Mouse (Mus musculus): Measurements from ENCODE around the gene Apex1. TPM values are rescaled to one million over a fixed set of nuclear protein-coding genes. Genes with fewer than 3 reads are reported as not detected.
"Not testable (repeated sequence)": the region's sequence is repeated elsewhere in the genome, so short reads cannot be mapped to it uniquely, and the experiment has no call there.

The Apex1 gene
- total RNA-seq, 2 experiments from 2014 or later = 29.1 to 29.2 TPM

DNA sequence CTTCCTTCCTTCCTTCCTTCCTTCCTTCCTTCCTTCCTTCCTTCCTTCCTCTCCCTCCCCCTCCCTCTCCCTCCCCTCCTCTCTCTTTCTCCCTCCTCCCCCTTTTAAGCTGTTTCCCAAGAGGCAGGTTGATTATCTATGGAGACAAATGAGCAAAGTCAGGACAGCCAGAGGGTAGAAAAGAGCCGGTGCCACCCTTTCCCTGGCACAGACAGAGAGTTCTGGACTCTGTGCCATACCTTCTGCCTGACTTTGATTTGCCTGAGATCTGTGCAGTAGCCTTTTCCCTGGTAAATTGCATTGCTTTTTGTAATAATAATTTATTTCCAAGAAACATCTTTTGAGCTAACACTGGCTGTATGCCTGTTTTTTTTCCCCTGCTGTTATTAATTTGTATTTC is 44.3 kb downstream of the Apex1 start:
- DNase-seq (ENCODE audit: low spot score) = no peak

GRCm38 (mm10) chr14:50969558-50970544 is 45.1 kb downstream of the Apex1 start:
- DNase-seq (ENCODE audit: low spot score) = no peak

GRCm38 (mm10) chr14:50970822-50971221 is 46.1 kb downstream of the Apex1 start:
- no peak for DNase-seq (ENCODE audit: low spot score)

- not testable (repeated sequence) for DNase-seq (ENCODE audit: low spot score)
These were observed 48.3 kb downstream of the Apex1 start for GRCm38 (mm10) chr14:50973054-50973453.

- DNase-seq (ENCODE audit: low spot score) = no peak
These were observed 48.9 kb downstream of the Apex1 start for GRCm38 (mm10) chr14:50973700-50974099.

DNA sequence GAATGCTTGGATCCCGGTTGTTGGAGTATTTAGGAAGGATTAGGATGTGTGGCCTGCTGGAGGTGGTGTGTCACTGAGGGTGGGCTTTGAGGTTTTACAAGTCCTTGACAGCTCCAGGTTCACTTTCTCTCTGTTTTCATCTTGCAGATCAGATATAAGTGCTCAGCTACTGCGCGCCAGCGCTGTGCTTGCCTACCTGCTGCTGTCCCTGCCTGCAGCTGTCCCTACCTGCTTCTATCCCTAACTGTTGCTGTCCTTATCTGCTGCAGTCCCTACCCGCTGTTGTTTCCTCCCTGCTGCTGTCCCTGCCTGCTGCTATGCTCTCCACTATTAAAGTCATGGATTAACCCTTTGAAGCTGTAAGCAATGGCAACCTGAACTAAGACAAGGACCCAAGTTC is 50.2 kb downstream of the Apex1 start:
- DNase-seq (ENCODE audit: low spot score) = no peak

GRCm38 (mm10) chr14:50976674-50977073 is 51.9 kb downstream of the Apex1 start:
- no peak for DNase-seq (ENCODE audit: low spot score)

Other genes with a start within 250 kb of the Apex1 start
- not detected for gene Olfr747, start 231.8 kb upstream of the Apex1 start, total RNA-seq (2021)
- not detected for gene Olfr748, start 217.6 kb upstream of the Apex1 start, total RNA-seq (2021)
- gene Olfr749, start 179.9 kb upstream of the Apex1 start, total RNA-seq (2021) = not detected
- 1 to 10 TPM; 5.1 to 6.5 TPM for gene Ttc5, start 139.4 kb upstream of the Apex1 start, total RNA-seq (2021)
- under 1 TPM in 1 of 2 experiments, not detected in 1; 0.40 TPM for gene Ccnb1ip1, start 117.2 kb upstream of the Apex1 start, total RNA-seq (2021)
- 1 to 10 TPM; 8.6 to 9.5 TPM for gene Parp2, start 117.1 kb upstream of the Apex1 start, total RNA-seq (2021)
- gene Tep1, start 54.4 kb upstream of the Apex1 start, total RNA-seq (2021) = 1 to 10 TPM; 6.5 to 9.0 TPM
- gene Klhl33, start 27.5 kb upstream of the Apex1 start, total RNA-seq (2021) = 100 to 1,000 TPM in 1 of 2 experiments, 10 to 100 TPM in 1; 56.5 to 114 TPM
- gene Osgep, start 75 bp upstream of the Apex1 start, total RNA-seq (2021) = 10 to 100 TPM; 45.9 to 47.5 TPM
- 10 to 100 TPM; 16.1 to 16.7 TPM for gene Pip4p1, start 5.9 kb downstream of the Apex1 start, total RNA-seq (2021)
- 1 to 10 TPM; 3.3 to 4.5 TPM for gene Pnp, start 6.1 kb downstream of the Apex1 start, total RNA-seq (2021)
- gene Gm49342, start 19.5 kb downstream of the Apex1 start, total RNA-seq (2021) = 1 to 10 TPM; 2.2 to 6.2 TPM
- under 1 TPM in 1 of 2 experiments, not detected in 1; 0.24 TPM for gene Pnp2, start 31.0 kb downstream of the Apex1 start, total RNA-seq (2021)
- gene Rnase10, start 82.8 kb downstream of the Apex1 start, total RNA-seq (2021) = not detected
- not detected for gene Rnase9, start 116.9 kb downstream of the Apex1 start, total RNA-seq (2021)
- gene Rnase11, start 125.2 kb downstream of the Apex1 start, total RNA-seq (2021) = not detected
- gene Rnase12, start 132.7 kb downstream of the Apex1 start, total RNA-seq (2021) = not detected
- gene Olfr750, start 149.5 kb downstream of the Apex1 start, total RNA-seq (2021) = not detected
- 10 to 100 TPM; 25.0 to 30.1 TPM for gene Rnase4, start 166.1 kb downstream of the Apex1 start, total RNA-seq (2021)
- 1 to 10 TPM; 3.0 to 4.1 TPM for gene Ang, start 166.2 kb downstream of the Apex1 start, total RNA-seq (2021)
- not detected for gene Eddm3b, start 189.5 kb downstream of the Apex1 start, total RNA-seq (2021)
- under 1 TPM in 1 of 2 experiments, not detected in 1; 0.21 TPM for gene Rnase6, start 198.9 kb downstream of the Apex1 start, total RNA-seq (2021)
- gene Rnase1, start 221.8 kb downstream of the Apex1 start, total RNA-seq (2021) = under 1 TPM in 1 of 2 experiments, not detected in 1; 0.39 TPM
- not detected for gene Rnase2b, start 237.3 kb downstream of the Apex1 start, total RNA-seq (2021)